Mouse (Mus musculus) hindbrain, embryonic 10.5 days (tissue): ENCODE measurements around the gene Yipf3. TPM values are rescaled to one million over a fixed set of nuclear protein-coding genes. Genes with fewer than 3 reads are reported as not detected.

Source experiments
- DNase-seq: peaks from one replicate; pipeline ENCODE4 v3.0.0-alpha.2; 2017; ENCODE audit warnings: low spot score
- H3K27ac ChIP-seq: fragments of 300-500 bp; sonication (generic); 2 replicates; pipeline ENCODE4 v1.5.1; 2016; ENCODE audit warnings: mild to moderate bottlenecking, moderate library complexity
- H3K27me3 ChIP-seq: fragments of 300-500 bp; sonication (generic); 2 replicates; pipeline ENCODE4 v1.6.1; 2016; ENCODE audit warnings: mild to moderate bottlenecking; ENCODE audit not compliant: poor library complexity, insufficient read depth, severe bottlenecking
- H3K36me3 ChIP-seq: fragments of 300-500 bp; sonication (generic); 2 replicates; pipeline ENCODE4 v1.6.1; 2016; ENCODE audit warnings: mild to moderate bottlenecking, moderate library complexity
- H3K4me1 ChIP-seq: fragments of 300-500 bp; sonication (generic); replicated peaks from 2 replicates; pipeline ENCODE4 v1.6.1; 2016; ENCODE audit warnings: mild to moderate bottlenecking
- H3K4me3 ChIP-seq: fragments of 300-500 bp; sonication (generic); 2 replicates; pipeline ENCODE4 v1.5.1; 2016; ENCODE audit warnings: mild to moderate bottlenecking, moderate library complexity
- H3K9me3 ChIP-seq: fragments of 300-500 bp; sonication (generic); 2 replicates; pipeline ENCODE4 v1.6.1; 2016; ENCODE audit warnings: mild to moderate bottlenecking, moderate library complexity
- WGBS: fragments of 180-500 bp; shearing (Covaris S2); methylation state at CpG from one replicate; pipeline ENCODE4 v1.1.7; 2016; 5-methylcytosine and 5-hydroxymethylcytosine counted together
- polyA plus RNA-seq: library from polyadenylated mRNA; unstranded; fragments of >200 nt; fragmentation: Nextera tagmentation; extraction: Ambion mirVana; gene quantifications from 2 replicates; pipeline ENCODE4 v1.2.1, GENCODE M21; 2016

Yipf3 gene
- polyA plus RNA-seq, 1 experiment from 2014 or later, result 85.0 TPM

DNA sequence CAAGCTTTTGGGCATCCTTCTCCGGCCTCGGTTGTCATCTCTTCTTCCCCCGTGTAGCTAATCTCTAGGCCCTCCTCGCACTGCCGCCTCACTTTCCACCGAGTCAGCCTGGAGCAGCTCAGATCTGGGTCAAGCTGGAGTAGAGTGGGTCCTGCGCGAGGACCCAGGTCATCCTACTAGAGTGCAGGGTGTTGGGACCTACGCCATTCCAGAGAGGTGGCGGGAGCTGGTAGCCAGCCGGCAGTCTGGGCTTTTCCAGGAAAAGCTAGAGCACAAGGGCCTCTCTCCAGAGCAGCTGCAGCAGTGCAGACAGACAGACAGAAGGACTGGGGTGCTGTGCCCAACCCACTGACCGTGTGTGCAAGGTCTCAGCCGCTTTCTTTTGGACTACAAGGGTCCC lies 5.6 kb upstream of the Yipf3 start:
- peaks cover 8% of the 10 kb centered on the region for H3K4me1 ChIP-seq
- peaks cover 96% of the 10 kb centered on the region for H3K36me3 ChIP-seq
- no peaks in the 10 kb centered on the region for H3K27me3 ChIP-seq
- 91% methylated on average over 13 of the region's 13 CpGs for WGBS
- DNase-seq, result no peak
- no peak overlapping the region for H3K27ac ChIP-seq
- no peaks in the 10 kb centered on the region for H3K9me3 ChIP-seq
- no peak overlapping the region for H3K4me3 ChIP-seq

DNA sequence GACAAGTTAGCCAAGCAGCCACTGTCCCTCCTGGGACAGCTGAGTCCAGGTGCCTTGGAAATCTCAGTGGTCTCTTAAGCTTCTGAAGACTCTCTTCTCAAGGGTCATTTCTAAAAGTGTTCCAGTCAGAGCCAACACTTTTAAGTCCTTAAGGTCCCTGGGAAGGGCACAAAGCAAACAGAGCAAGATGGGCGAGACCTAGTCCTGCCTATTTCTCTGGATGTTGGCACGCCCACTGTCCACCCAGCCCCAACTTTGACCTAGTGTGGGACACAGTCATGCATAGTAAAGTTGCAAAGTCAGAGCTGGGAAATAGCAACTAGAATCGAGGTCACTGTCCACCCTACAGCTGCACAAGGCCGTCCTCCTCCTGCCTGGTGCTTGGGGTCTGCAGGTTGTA lies 4.9 kb upstream of the Yipf3 start:
- H3K4me1 ChIP-seq, result peaks cover 8% of the 10 kb centered on the region
- no peak overlapping the region for H3K27ac ChIP-seq
- H3K27me3 ChIP-seq, result no peaks in the 10 kb centered on the region
- no peak for DNase-seq
- H3K9me3 ChIP-seq, result no peaks in the 10 kb centered on the region
- 85% methylated on average over 4 of the region's 4 CpGs for WGBS
- peaks cover 89% of the 10 kb centered on the region for H3K36me3 ChIP-seq
- no peak overlapping the region for H3K4me3 ChIP-seq

- Histone ChIP-seq H3K36me3 (peaks cover 82% of the 10 kb centered on the region), H3K27ac (no peak overlapping the region), H3K4me1 (peaks cover 12% of the 10 kb centered on the region), H3K4me3 (no peak overlapping the region), H3K9me3 (no peaks in the 10 kb centered on the region), H3K27me3 (no peaks in the 10 kb centered on the region)
- WGBS, result 77% methylated on average over 2 of the region's 2 CpGs
- DNase-seq, result no peak
These were observed 4.3 kb upstream of the Yipf3 start for GRCm38 (mm10) chr17:46243624-46244023.

- WGBS, result 83% methylated on average over 10 of the region's 10 CpGs
- Histone ChIP-seq H3K27me3 (no peaks in the 10 kb centered on the region), H3K27ac (no peak overlapping the region), H3K36me3 (peaks cover 79% of the 10 kb centered on the region), H3K9me3 (no peaks in the 10 kb centered on the region), H3K4me3 (0 out of 2 replicates have a peak overlapping the region, but pooled peaks have one; percentile 9), H3K4me1 (peaks cover 22% of the 10 kb centered on the region)
- no peak for DNase-seq
These were observed 3.3 kb upstream of the Yipf3 start for GRCm38 (mm10) chr17:46244579-46244978.

GRCm38 (mm10) chr17:46248189-46248522 lies 276 bp downstream of the Yipf3 start:
- no peaks in the 10 kb centered on the region for H3K27me3 ChIP-seq
- peaks cover 27% of the 10 kb centered on the region for H3K4me1 ChIP-seq
- no peak for DNase-seq
- peak overlapping the region; percentile 98 for H3K4me3 ChIP-seq
- no peaks in the 10 kb centered on the region for H3K9me3 ChIP-seq
- peak overlapping the region; percentile 94 for H3K27ac ChIP-seq
- H3K36me3 ChIP-seq, result peaks cover 74% of the 10 kb centered on the region
- WGBS, result 1% methylated on average over 37 of the region's 37 CpGs

DNA sequence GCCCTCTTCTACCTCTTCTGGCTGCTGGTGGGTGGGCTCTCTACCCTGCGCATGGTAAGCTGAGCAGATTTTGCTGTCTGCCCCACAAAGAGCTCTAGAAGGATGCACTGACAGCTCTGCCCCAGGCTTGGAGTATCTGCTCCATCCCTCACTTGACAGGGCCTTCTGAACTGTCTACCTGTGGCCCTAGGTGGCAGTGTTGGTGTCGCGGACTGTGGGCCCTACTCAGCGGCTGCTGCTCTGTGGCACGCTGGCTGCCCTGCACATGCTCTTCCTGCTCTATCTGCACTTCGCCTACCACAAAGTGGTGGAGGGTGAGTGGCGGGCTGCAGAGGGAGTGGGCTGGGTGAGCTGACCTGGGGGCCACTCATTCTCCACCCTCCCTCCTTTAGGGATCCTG lies 3.3 kb downstream of the Yipf3 start:
- Histone ChIP-seq H3K4me1 (peaks cover 51% of the 10 kb centered on the region), H3K27ac (no peak overlapping the region)
- WGBS, result 83% methylated on average over 7 of the region's 7 CpGs

GRCm38 (mm10) chr17:46252571-46253451 lies 4.9 kb downstream of the Yipf3 start:
- Histone ChIP-seq H3K27ac (no peak overlapping the region), H3K4me1 (peaks cover 42% of the 10 kb centered on the region), H3K27me3 (peaks cover 29% of the 10 kb centered on the region), H3K4me3 (peak overlapping the region; percentile 80), H3K9me3 (0 out of 2 replicates have a peak, but pooled peaks cover 4% of the 10 kb centered on the region), H3K36me3 (peaks cover 52% of the 10 kb centered on the region)
- WGBS, result 54% methylated on average over 14 of the region's 14 CpGs
- DNase-seq, result peak; percentile 43

More for the DNA sequence above, 3.3 kb downstream of the Yipf3 start:
- Histone ChIP-seq H3K9me3 (no peaks in the 10 kb centered on the region), H3K4me3 (0 out of 2 replicates have a peak overlapping the region, but pooled peaks have one; percentile 11), H3K36me3 (peaks cover 43% of the 10 kb centered on the region), H3K27me3 (peaks cover 23% of the 10 kb centered on the region)
- no peak for DNase-seq

GRCm38 (mm10) chr17:46253452-46254084 lies 5.7 kb downstream of the Yipf3 start, which contains the start of gene Lrrc73:
Lrrc73 (plus strand) TSS chr17:46253531.
- Histone ChIP-seq H3K9me3 (0 out of 2 replicates have a peak, but pooled peaks cover 4% of the 10 kb centered on the region), H3K36me3 (peaks cover 60% of the 10 kb centered on the region)

DNA sequence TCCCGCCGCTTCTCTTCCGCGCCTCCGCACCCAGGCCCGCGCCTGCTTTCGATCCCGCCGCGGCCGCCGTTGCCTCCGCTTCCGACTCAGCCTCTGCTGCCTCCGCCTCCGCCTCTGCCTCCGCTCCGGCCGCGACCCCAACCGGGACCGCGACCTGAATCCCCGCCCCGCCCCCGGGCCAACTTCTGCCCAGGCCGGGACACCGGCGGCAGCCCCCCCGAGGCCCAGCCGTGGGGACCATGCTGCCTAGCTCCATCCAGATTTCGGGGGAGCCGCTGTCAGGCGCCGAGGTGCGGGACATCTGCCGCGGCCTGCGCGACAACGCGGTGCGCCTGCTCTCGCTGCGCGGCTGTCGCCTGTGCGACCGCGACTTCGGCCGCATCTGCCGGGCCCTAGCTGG lies 6.2 kb downstream of the Yipf3 start:
- peaks cover 63% of the 10 kb centered on the region for H3K36me3 ChIP-seq
- 0 out of 2 replicates have a peak, but pooled peaks cover 4% of the 10 kb centered on the region for H3K9me3 ChIP-seq
- WGBS, result 1% methylated on average over 53 of the region's 54 CpGs
- H3K27ac ChIP-seq, result peak overlapping the region; percentile 82
- peak overlapping the region; percentile 80 for H3K4me3 ChIP-seq
- no peak for DNase-seq
- H3K4me1 ChIP-seq, result peaks cover 34% of the 10 kb centered on the region
- peaks cover 29% of the 10 kb centered on the region for H3K27me3 ChIP-seq

More at GRCm38 (mm10) chr17:46253452-46254084, 5.7 kb downstream of the Yipf3 start, which contains the start of gene Lrrc73:
- peak; percentile 93 for DNase-seq
- Histone ChIP-seq H3K4me1 (peaks cover 39% of the 10 kb centered on the region), H3K27me3 (peaks cover 29% of the 10 kb centered on the region), H3K4me3 (peak within 1 kb of the TSS; percentile 80), H3K27ac (peak within 1 kb of the TSS; percentile 82)
- WGBS, result 2% methylated on average over 48 of the region's 48 CpGs

- Histone ChIP-seq H3K9me3 (0 out of 2 replicates have a peak, but pooled peaks cover 4% of the 10 kb centered on the region), H3K4me3 (peak overlapping the region; percentile 80; the same call in 1 of the 2 replicates), H3K27ac (no peak overlapping the region), H3K4me1 (peaks cover 28% of the 10 kb centered on the region), H3K27me3 (peaks cover 29% of the 10 kb centered on the region), H3K36me3 (peaks cover 63% of the 10 kb centered on the region)
- no peak for DNase-seq
- 35% methylated on average over 6 of the region's 6 CpGs for WGBS
These were observed 7.3 kb downstream of the Yipf3 start for GRCm38 (mm10) chr17:46255147-46255546.

DNA sequence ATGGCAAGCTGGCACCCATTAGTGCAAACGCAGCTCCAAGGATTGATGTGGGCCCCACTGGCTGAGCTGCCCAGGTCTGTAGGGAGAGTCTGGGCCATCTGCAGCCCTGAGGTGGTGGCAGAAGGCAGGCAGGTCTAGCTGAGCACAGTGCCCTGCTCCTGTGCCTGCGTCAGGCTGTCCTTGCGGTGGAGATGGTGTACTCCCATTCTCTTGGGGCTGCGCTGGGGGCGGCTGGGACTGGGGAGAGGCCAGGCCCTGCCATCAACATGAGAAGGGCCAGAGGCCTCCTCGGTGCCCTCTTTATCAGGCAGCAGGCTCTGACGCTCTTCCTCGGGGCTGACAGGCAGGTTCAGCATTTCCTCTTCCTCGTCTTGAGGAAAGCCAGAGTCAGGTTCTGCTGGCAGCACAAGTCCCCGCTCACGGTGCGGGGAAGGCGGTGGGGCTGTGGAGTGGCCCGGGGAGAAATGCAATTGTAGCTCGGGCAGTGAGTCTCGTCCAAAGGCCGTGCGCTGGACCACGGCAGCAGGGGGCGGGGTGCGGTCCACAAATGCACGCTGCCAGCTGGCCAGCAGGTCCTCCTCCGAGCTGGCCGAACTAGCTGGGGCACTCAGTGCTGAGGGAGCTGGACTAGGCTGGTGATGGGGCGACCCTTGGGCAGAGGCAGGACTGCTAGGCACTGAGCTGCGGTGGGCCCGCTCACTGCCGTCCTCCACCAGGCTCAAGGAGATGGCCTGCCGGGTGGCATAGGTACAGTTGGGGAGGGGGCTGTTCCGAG lies 10.6 kb downstream of the Yipf3 start:
- peaks cover 29% of the 10 kb centered on the region for H3K27me3 ChIP-seq
- H3K27ac ChIP-seq, result no peak overlapping the region
- no peak for DNase-seq
- 88% methylated on average over 30 of the region's 30 CpGs for WGBS
- H3K36me3 ChIP-seq, result peaks cover 72% of the 10 kb centered on the region
- H3K9me3 ChIP-seq, result 0 out of 2 replicates have a peak, but pooled peaks cover 4% of the 10 kb centered on the region
- no peak overlapping the region for H3K4me3 ChIP-seq
- peaks cover 21% of the 10 kb centered on the region for H3K4me1 ChIP-seq

GRCm38 (mm10) chr17:46259675-46260074 lies 11.8 kb downstream of the Yipf3 start:
- no peak overlapping the region for H3K27ac ChIP-seq
- H3K4me1 ChIP-seq, result peaks cover 9% of the 10 kb centered on the region
- peaks cover 84% of the 10 kb centered on the region for H3K36me3 ChIP-seq
- no peak overlapping the region for H3K4me3 ChIP-seq
- peaks cover 20% of the 10 kb centered on the region for H3K27me3 ChIP-seq
- DNase-seq, result no peak
- whole genome bisulfite sequencing, result 93% methylated on average over 17 of the region's 17 CpGs
- 0 out of 2 replicates have a peak, but pooled peaks cover 4% of the 10 kb centered on the region for H3K9me3 ChIP-seq
